8 mouse cellular contexts compared by ENCODE assay signal in the genomic region with DNA sequence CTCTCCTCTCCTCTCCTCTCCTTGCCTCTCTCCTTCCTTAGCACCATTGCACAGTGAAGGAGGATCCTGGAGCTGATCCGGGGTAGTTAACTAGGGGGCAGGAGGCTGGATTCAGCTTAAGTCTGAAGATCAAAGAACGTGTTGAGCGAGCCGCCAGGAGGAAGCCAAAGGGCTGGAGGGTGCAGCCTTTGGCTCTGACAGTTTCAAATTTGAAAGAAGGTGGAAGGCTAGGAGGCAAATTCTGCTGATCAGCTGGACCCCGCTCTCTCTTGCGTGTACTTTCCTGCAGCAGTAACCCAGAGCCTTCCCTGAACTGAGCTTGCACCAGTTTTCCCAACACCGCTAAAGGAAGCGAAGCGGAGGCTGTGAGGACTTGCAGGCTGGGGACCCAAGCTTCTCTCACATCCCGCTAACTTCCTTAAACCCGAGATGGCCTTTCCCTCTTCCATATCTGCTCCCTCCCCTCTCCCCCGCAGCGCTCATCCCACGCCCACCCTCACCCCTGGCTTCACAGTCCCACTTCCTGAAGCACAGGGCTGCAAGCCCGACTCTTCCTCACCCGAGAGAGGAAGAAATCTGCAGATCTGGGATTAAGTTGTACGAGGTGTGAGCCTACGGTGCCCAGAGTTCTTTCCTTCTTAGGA. TPM values are rescaled to one million over a fixed set of nuclear protein-coding genes. Genes with fewer than 3 reads are reported as not detected.
DNase-seq lines count a peak whose midpoint lies in the region; ATAC-seq and TF ChIP-seq lines count a peak whose summit lies in the region.

No protein-coding gene starts in this region.

- peaks cover 82% of the 10 kb centered on the region for H3K27me3 ChIP-seq in forebrain, embryonic 13.5 days
- H3K27me3 ChIP-seq in forebrain, embryonic 15.5 days = peaks cover 69% of the 10 kb centered on the region
- H3K27me3 ChIP-seq in heart, embryonic 16.5 days (ENCODE audit: control insufficient read depth, insufficient read depth, low read length) = peaks cover 53% of the 10 kb centered on the region
- peaks cover 4% of the 10 kb centered on the region; the same call in 1 of the 2 replicates for H3K27me3 ChIP-seq in lung, postnatal 0 days (replicated peaks; ENCODE audit: insufficient read depth, low read length)

- H3K9ac ChIP-seq in forebrain, embryonic 13.5 days = no peak overlapping the region
- no peak overlapping the region for H3K9ac ChIP-seq in forebrain, embryonic 15.5 days (replicated peaks)
- H3K9ac ChIP-seq in heart, embryonic 16.5 days (ENCODE audit: low read length) = peak overlapping the region; percentile 52
- no peak overlapping the region for H3K9ac ChIP-seq in lung, postnatal 0 days (replicated peaks; ENCODE audit: low read depth)

- H3K4me1 ChIP-seq in forebrain, embryonic 13.5 days = no peaks in the 10 kb centered on the region
- peaks cover 11% of the 10 kb centered on the region for H3K4me1 ChIP-seq in forebrain, embryonic 15.5 days
- H3K4me1 ChIP-seq in heart, embryonic 16.5 days (ENCODE audit: control insufficient read depth, insufficient read depth, low read length) = peaks cover 9% of the 10 kb centered on the region
- H3K4me1 ChIP-seq in lung, postnatal 0 days (ENCODE audit: insufficient read depth, low read depth, low read length) = no peaks in the 10 kb centered on the region

- H3K27ac ChIP-seq in forebrain, embryonic 13.5 days = no peak overlapping the region
- H3K27ac ChIP-seq in forebrain, embryonic 15.5 days (replicated peaks) = no peak overlapping the region
- H3K27ac ChIP-seq in heart, embryonic 16.5 days (ENCODE audit: low read length) = peak overlapping the region; percentile 37
- H3K27ac ChIP-seq in lung, postnatal 0 days (ENCODE audit: low read length) = peak overlapping the region; percentile 32; the same call in 1 of the 2 replicates
- no peak overlapping the region for H3K27ac ChIP-seq in gastrocnemius, adult 2 months

- no peaks in the 10 kb centered on the region for H3K9me3 ChIP-seq in forebrain, embryonic 13.5 days (replicated peaks)
- H3K9me3 ChIP-seq in forebrain, embryonic 15.5 days = no peaks in the 10 kb centered on the region
- no peaks in the 10 kb centered on the region for H3K9me3 ChIP-seq in heart, embryonic 16.5 days (replicated peaks; ENCODE audit: control insufficient read depth, low read length)
- no peaks in the 10 kb centered on the region for H3K9me3 ChIP-seq in lung, postnatal 0 days (ENCODE audit: low read length)

- WGBS in forebrain, embryonic 13.5 days = under 1% methylated on average over 18 of the region's 18 CpGs
- WGBS in forebrain, embryonic 15.5 days = 1% methylated on average over 18 of the region's 18 CpGs
- 2% methylated on average over 18 of the region's 18 CpGs for WGBS in heart, embryonic 16.5 days
- WGBS in lung, postnatal 0 days = 1% methylated on average over 18 of the region's 18 CpGs

- no peak for TF ChIP-seq EP300 in lung, postnatal 0 days (IDR thresholded peaks at IDR 0.05)

- peak; percentile 11 for TF ChIP-seq CTCF in lung, postnatal 0 days (IDR thresholded peaks at IDR 0.05)
- TF ChIP-seq CTCF in gastrocnemius, adult 2 months (IDR thresholded peaks at IDR 0.05) = no peak

- no peak overlapping the region for H3K4me3 ChIP-seq in forebrain, embryonic 13.5 days
- no peak overlapping the region for H3K4me3 ChIP-seq in forebrain, embryonic 15.5 days
- H3K4me3 ChIP-seq in heart, embryonic 16.5 days (ENCODE audit: low read length) = peak overlapping the region; percentile 37
- peak overlapping the region; percentile 26 for H3K4me3 ChIP-seq in lung, postnatal 0 days (ENCODE audit: low read depth, low read length)
- no peak overlapping the region for H3K4me3 ChIP-seq in gastrocnemius, adult 2 months

- H3K36me3 ChIP-seq in forebrain, embryonic 13.5 days (ENCODE audit: poor library complexity, severe bottlenecking) = no peaks in the 10 kb centered on the region
- H3K36me3 ChIP-seq in forebrain, embryonic 15.5 days = no peaks in the 10 kb centered on the region
- no peaks in the 10 kb centered on the region for H3K36me3 ChIP-seq in heart, embryonic 16.5 days (ENCODE audit: control insufficient read depth, insufficient read depth)
- no peaks in the 10 kb centered on the region for H3K36me3 ChIP-seq in lung, postnatal 0 days (ENCODE audit: insufficient read depth, low read length)

- H3K4me2 ChIP-seq in forebrain, embryonic 13.5 days = 0 out of 2 replicates have a peak overlapping the region, but pooled peaks have one; percentile 7
- H3K4me2 ChIP-seq in forebrain, embryonic 15.5 days (replicated peaks) = no peak overlapping the region
- H3K4me2 ChIP-seq in heart, embryonic 16.5 days (ENCODE audit: low read depth, low read length) = peak overlapping the region; percentile 61
- H3K4me2 ChIP-seq in lung, postnatal 0 days (replicated peaks; ENCODE audit: low read depth, low read length) = peak overlapping the region; percentile 53

- intact Hi-C loops in gastrocnemius, adult 2 months (cut with DNase I) = no loop called here

- DNase-seq in R1 (ENCODE audit: low read depth, low spot score) = peak; percentile 28
- DNase-seq in lung, postnatal 0 days (ENCODE audit: low spot score) = peak; percentile 70
- DNase-seq in gastrocnemius, adult 2 months = no peak
- no peak for DNase-seq in thymus, postnatal 10 days (ENCODE audit: low spot score in 2 of 2)
- no peak for DNase-seq in layer of hippocampus, adult 9-11 months

- ATAC-seq in forebrain, embryonic 13.5 days = no peak
- no peak for ATAC-seq in forebrain, embryonic 15.5 days (replicated peaks)
- peak; percentile 69 for ATAC-seq in heart, embryonic 16.5 days (replicated peaks; ENCODE audit: extremely low read depth, insufficient read depth, low FRiP score)
- peak; percentile 43 for ATAC-seq in lung, postnatal 0 days

RNA-seq across cellular contexts. Expression of a gene that starts 6.5 kb away (rescaled TPM):
- 0.25 and 0.37 TPM in 2 replicates for polyA plus RNA-seq in forebrain, embryonic 13.5 days (2015; fragmentation: Nextera tagmentation; extraction: Ambion mirVana)
- polyA plus RNA-seq in forebrain, embryonic 15.5 days (2015; fragmentation: Nextera tagmentation; extraction: Ambion mirVana) = 0.29 and 0.45 TPM in 2 replicates
- polyA plus RNA-seq in heart, embryonic 16.5 days (2015; fragmentation: Nextera tagmentation; extraction: Ambion mirVana) = 51.4 and 67.7 TPM in 2 replicates
- 697 and 750 TPM in 2 replicates for polyA plus RNA-seq in lung, postnatal 0 days (2015; fragmentation: Nextera tagmentation; extraction: Ambion mirVana)
- total RNA-seq in gastrocnemius, adult 2 months (2021) = not detected

Comparison
In these comparisons a context has a peak if more than half of its experiments do, and no peak if none do; other contexts are left out.
1. ATAC-seq: peak in heart, embryonic 16.5 days (single experiment) and lung, postnatal 0 days (single experiment); none in forebrain, embryonic 13.5 days (single experiment) and forebrain, embryonic 15.5 days (single experiment).
2. H3K27ac ChIP-seq: peak in heart, embryonic 16.5 days (single experiment) and lung, postnatal 0 days (single experiment); none in forebrain, embryonic 13.5 days (single experiment), forebrain, embryonic 15.5 days (single experiment) and gastrocnemius, adult 2 months (single experiment).
3. H3K4me3 ChIP-seq: peak in heart, embryonic 16.5 days (single experiment) and lung, postnatal 0 days (single experiment); none in forebrain, embryonic 13.5 days (single experiment), forebrain, embryonic 15.5 days (single experiment) and gastrocnemius, adult 2 months (single experiment).
4. DNase-seq: peak in R1 (single experiment) and lung, postnatal 0 days (single experiment); none in gastrocnemius, adult 2 months (single experiment), thymus, postnatal 10 days (0 of 2) and layer of hippocampus, adult 9-11 months (single experiment).
5. RNA of a gene that starts 6.5 kb away (polyA plus RNA-seq): 697 to 750 TPM in lung, postnatal 0 days and 51.4 to 67.7 TPM in heart, embryonic 16.5 days; 0.29 to 0.45 TPM in forebrain, embryonic 15.5 days and 0.25 to 0.37 TPM in forebrain, embryonic 13.5 days; every median in the first group is over 10 times any median in the second.